In the genomic region with DNA sequence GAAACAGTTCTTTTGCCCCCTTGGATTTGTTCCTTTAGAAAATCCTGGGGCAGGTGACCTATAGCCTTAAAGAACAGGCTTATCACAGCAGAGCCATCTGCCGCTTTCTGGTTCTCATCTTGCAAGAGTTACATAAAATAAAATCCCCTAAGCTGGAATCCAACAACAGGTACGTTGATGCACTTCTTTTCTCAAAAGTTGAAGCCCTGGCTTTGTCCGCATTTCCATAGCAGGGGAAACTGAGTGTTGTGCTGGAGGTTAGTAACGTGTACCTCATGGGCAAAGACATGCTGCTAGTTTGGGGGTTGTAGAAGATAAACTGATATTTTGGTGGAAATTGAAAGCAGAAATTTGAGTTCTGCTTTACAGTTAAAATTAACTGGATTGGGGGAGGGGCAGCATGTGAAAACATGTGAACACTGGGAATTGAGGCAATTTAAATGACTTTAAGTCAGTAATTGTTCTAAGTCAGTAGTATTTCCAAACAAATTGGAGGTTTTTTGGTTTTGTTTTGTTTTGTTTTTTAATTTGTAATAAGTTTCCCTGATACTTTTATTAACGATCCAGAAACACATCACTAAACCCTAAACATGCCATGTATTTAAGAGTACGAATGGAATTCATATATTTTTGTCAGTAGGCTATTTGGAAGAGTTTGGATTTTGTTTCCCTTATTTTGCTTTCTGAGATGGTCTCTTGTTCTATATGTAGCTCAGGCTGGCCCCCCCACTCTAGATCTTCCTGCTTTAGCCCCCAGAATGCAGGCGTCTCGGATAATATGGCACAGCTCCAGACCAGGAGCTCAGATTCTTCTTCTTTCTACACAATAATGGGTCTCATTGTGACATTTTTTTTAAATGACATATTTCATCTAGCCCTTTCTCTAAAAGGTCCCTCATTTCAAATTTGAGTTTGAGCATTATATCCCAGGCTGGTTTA, we compare ENCODE assay signal across 8 mouse cellular contexts. TPM values are rescaled to one million over a fixed set of nuclear protein-coding genes. Genes with fewer than 3 reads are reported as not detected.
DNase-seq lines count a peak whose midpoint lies in the region; ATAC-seq and TF ChIP-seq lines count a peak whose summit lies in the region.

No protein-coding gene starts in this region.

- ATAC-seq in heart, embryonic 14.5 days (ENCODE audit: insufficient number of reproducible peaks, insufficient read depth, low FRiP score, low read depth), result no peak
- ATAC-seq in embryonic facial prominence, embryonic 12.5 days (ENCODE audit: insufficient number of reproducible peaks, insufficient read depth, low FRiP score, low TSS enrichment), result no peak
- ATAC-seq in limb, embryonic 14.5 days (ENCODE audit: low FRiP score, low read depth), result no peak

- no peak for TF ChIP-seq POLR2A in limb, embryonic 14.5 days (IDR thresholded peaks at IDR 0.05; ENCODE audit: borderline replicate concordance, extremely low read depth, insufficient read depth, insufficient read length)

- no peaks in the 10 kb centered on the region for H3K9me3 ChIP-seq in heart, embryonic 14.5 days (ENCODE audit: control insufficient read depth, low read length)
- H3K9me3 ChIP-seq in embryonic facial prominence, embryonic 12.5 days, result no peaks in the 10 kb centered on the region
- H3K9me3 ChIP-seq in limb, embryonic 14.5 days (ENCODE audit: control insufficient read depth, low read length), result no peaks in the 10 kb centered on the region

- H3K4me1 ChIP-seq in heart, embryonic 14.5 days (ENCODE audit: control insufficient read depth in 2 of 2, insufficient read depth in 2 of 2, low read length in 2 of 2), result peaks cover 5 to 30% of the 10 kb centered on the region in 2 experiments
- H3K4me1 ChIP-seq in embryonic facial prominence, embryonic 12.5 days, result peaks cover 30% of the 10 kb centered on the region
- H3K4me1 ChIP-seq in limb, embryonic 14.5 days (ENCODE audit: control insufficient read depth, insufficient read depth, low read length), result peaks cover 31% of the 10 kb centered on the region

- H3K27me3 ChIP-seq in heart, embryonic 14.5 days (ENCODE audit: control insufficient read depth, insufficient read depth, low read length), result no peaks in the 10 kb centered on the region
- no peaks in the 10 kb centered on the region for H3K27me3 ChIP-seq in embryonic facial prominence, embryonic 12.5 days
- no peaks in the 10 kb centered on the region for H3K27me3 ChIP-seq in limb, embryonic 14.5 days (ENCODE audit: control insufficient read depth, insufficient read depth, low read length)

- H3K36me3 ChIP-seq in heart, embryonic 14.5 days (ENCODE audit: control insufficient read depth, insufficient read depth, low read length), result peaks cover 52% of the 10 kb centered on the region
- H3K36me3 ChIP-seq in embryonic facial prominence, embryonic 12.5 days, result peaks cover 28% of the 10 kb centered on the region
- peaks cover 46% of the 10 kb centered on the region for H3K36me3 ChIP-seq in limb, embryonic 14.5 days (ENCODE audit: control insufficient read depth, insufficient read depth, low read length)

- H3K4me2 ChIP-seq in heart, embryonic 14.5 days (ENCODE audit: low read length), result peak overlapping the region; percentile 92
- H3K4me2 ChIP-seq in embryonic facial prominence, embryonic 12.5 days (replicated peaks), result peak overlapping the region; percentile 86
- H3K4me2 ChIP-seq in limb, embryonic 14.5 days (replicated peaks; ENCODE audit: low read depth, low read length, severe bottlenecking), result peak overlapping the region; percentile 67

- no peak for DNase-seq in heart, adult 9 months (ENCODE audit: low spot score in 2 of 2)
- DNase-seq in CD4-positive helper T cell, adult 2 months (ENCODE audit: low read depth, low spot score), result peak; percentile 62
- DNase-seq in limb, embryonic 14.5 days (ENCODE audit: low spot score), result no peak
- no peak for DNase-seq in yolk sac, embryonic 10.5 days (ENCODE audit: low spot score)
- no peak for DNase-seq in kidney, postnatal 14 days
- DNase-seq in adrenal gland, adult 18-20 months (ENCODE audit: low spot score in 2 of 2), result no peak

- 43% methylated on average over 8 of the region's 8 CpGs for WGBS in heart, embryonic 14.5 days
- WGBS in embryonic facial prominence, embryonic 12.5 days, result 47% methylated on average over 8 of the region's 8 CpGs
- 33% methylated on average over 8 of the region's 8 CpGs for WGBS in limb, embryonic 14.5 days

- H3K4me3 ChIP-seq in heart, embryonic 14.5 days (ENCODE audit: control insufficient read depth in 1 of 2, insufficient read depth in 1 of 2, low read depth in 1 of 2, low read length in 2 of 2), result peak overlapping the region; percentile 47 to 95
- H3K4me3 ChIP-seq in embryonic facial prominence, embryonic 12.5 days, result peak overlapping the region; percentile 53
- peak overlapping the region; percentile 54 for H3K4me3 ChIP-seq in limb, embryonic 14.5 days (replicated peaks; ENCODE audit: low read length)

- H3K27ac ChIP-seq in heart, embryonic 14.5 days (replicated peaks in 1 of 2; ENCODE audit: control insufficient read depth in 1 of 2, insufficient read depth in 1 of 2, low read depth in 2 of 2, low read length in 2 of 2), result peak overlapping the region; percentile 27 to 69
- H3K27ac ChIP-seq in embryonic facial prominence, embryonic 12.5 days, result 0 out of 2 replicates have a peak overlapping the region, but pooled peaks have one; percentile 50
- H3K27ac ChIP-seq in limb, embryonic 14.5 days (replicated peaks; ENCODE audit: low read depth, low read length), result 0 out of 2 replicates have a peak overlapping the region, but pooled peaks have one; percentile 21

- H3K9ac ChIP-seq in heart, embryonic 14.5 days (ENCODE audit: low read length), result peak overlapping the region; percentile 84
- peak overlapping the region; percentile 53 for H3K9ac ChIP-seq in embryonic facial prominence, embryonic 12.5 days
- H3K9ac ChIP-seq in limb, embryonic 14.5 days (ENCODE audit: low read depth, low read length, severe bottlenecking), result peak overlapping the region; percentile 45

RNA-seq across cellular contexts. Expression of a gene that starts 3.4 kb away (rescaled TPM):
- 77.0 and 88.1 TPM in 2 replicates for polyA plus RNA-seq in heart, embryonic 14.5 days (2014; fragmentation: Nextera tagmentation; extraction: Ambion mirVana)
- polyA plus RNA-seq in embryonic facial prominence, embryonic 12.5 days (2016; fragmentation: Nextera tagmentation; extraction: Ambion mirVana), result 70.3 and 71.9 TPM in 2 replicates
- 41.8 and 43.7 TPM in 2 replicates for polyA plus RNA-seq in limb, embryonic 14.5 days (2012; rRNA removed)
- 107 and 110 TPM in 2 replicates for polyA plus RNA-seq in limb, embryonic 14.5 days (2014; fragmentation: Nextera tagmentation; extraction: Ambion mirVana)
- 100 to 1,000 TPM; 141 to 182 TPM for total RNA-seq in adrenal gland, adult 18-20 months (2021)
